Mouse (Mus musculus) testis, postnatal 10 days (tissue): ENCODE measurements around the gene Myo6.

Experiments used
- DNase-seq: peaks from one replicate; pipeline ENCODE4 v3.0.0; 2021; ENCODE audit warnings: low spot score

Myo6 gene

DNA sequence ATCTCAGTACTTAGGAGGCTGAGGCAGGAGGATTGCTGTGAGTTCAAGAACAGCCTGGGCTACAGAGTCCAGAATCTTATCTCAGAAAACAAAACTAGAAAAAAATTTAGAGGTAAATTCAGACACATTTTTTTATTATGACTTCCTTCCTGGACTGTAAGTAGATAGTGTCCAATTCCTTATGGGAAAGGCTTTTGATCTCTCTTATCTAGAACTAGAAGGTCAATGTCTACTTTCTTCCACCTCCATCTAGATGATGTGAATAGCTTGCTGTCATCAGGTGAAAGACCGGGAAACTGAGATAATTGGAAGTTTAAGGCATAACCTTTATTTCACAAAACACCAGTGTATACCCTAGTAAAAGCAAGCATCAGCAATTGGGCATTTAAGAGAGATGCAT, 16.9 kb downstream of the Myo6 start:
- no peak for DNase-seq

DNA sequence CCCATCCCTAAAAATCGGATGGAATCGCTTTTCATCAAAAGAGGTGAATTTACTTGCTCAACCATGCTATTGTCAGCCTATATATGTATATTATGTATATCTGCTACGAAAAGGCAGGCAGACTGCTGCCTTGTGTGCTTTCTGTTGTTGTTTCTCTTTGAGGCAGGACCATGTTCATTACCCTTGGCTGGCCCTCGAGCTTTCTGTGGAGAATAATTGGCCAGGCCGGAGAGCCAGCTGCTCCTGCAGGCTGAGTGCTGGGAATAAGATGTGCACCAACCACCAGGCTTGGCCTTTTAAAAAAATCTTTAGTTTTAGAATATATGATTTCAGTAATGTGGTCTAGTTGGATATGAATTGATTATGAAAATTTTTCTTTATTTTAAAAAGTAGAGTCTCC, 19.3 kb downstream of the Myo6 start:
- no peak for DNase-seq

DNA sequence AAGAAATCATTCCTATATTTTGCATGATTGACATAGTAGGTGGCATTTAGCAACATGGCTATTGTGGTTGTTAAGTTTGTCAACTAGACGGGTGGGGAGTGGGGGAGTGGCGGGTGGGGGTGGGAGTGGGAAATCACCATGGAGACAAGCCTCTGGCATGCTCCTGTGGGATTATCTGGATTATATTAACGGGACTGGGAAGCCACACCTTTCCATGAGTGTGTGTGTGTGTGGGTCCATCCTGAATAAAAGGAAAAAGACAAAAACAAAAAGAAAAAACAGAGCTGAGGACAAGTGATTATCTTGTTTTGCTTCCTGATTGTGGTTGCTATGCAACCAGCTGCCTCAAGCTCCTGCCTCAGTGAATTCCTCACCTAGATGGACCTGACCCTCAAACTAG, 20.9 kb downstream of the Myo6 start:
- no peak for DNase-seq

DNA sequence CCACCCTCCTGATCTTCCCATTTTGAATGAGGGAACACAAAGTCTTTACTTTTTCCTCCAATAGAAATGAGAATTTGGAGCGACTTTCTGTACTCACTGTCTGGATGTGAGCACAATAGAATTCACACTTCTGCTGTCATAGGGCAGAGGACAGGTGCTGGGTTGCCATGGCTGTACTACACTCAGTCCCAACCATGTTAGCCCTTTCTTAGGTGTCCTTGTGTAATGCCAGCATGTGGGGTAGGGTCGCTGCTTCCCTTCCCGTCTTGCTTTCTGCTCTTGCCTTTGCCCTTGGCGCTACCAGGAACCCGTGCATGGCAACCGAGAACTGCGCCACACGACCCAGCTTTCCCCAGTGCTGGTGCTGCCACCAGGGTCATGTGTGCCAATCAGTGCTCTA, 21.9 kb downstream of the Myo6 start:
- DNase-seq, result no peak

DNA sequence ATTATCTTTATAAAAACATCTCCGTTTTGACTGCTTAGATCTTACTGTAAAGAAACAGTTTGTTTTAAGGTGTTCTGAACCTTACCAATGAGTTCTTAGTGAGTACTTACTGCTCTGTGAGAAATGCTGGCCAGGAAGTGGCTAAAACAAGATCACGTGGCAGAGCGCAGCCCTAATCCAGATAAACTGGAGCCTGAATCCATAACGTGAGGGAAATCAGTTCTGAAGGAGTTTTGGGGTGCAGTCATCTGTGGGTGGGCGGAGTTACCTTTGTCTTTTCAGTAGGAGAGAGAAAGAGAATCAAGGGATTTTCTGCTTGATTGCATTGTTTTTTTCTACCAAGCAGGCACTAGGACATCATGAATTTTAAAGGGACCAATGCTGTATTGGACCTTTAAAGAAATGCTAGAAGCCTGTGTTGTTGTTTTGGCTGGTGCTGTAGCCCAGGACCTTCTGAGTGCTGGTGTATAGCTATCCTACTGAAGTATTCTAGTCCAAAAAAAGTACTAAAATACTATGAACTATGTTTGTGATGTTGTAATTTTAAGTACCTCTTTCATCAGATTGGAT, 23.6 kb downstream of the Myo6 start:
- DNase-seq, result no peak

DNA sequence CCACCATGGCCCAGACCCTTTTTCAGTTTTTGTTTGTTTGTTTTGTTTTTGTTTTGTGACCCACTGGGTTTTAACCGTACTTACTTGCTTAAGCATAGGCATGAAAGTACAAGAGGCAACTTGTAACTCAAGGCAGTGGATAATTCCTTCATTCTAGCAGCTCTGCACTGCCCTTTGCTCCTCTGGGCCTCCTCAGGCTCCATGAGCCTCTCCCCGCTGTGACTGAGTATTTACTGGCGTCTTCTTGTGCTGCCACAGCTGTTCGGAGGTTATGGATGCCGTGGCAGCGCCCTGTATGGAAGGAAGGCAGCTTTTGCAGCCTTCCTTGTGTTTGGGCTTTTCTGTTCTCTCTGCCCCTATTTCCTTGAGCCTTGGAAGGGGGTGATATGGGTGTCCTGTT, 26.4 kb downstream of the Myo6 start:
- no peak for DNase-seq

DNA sequence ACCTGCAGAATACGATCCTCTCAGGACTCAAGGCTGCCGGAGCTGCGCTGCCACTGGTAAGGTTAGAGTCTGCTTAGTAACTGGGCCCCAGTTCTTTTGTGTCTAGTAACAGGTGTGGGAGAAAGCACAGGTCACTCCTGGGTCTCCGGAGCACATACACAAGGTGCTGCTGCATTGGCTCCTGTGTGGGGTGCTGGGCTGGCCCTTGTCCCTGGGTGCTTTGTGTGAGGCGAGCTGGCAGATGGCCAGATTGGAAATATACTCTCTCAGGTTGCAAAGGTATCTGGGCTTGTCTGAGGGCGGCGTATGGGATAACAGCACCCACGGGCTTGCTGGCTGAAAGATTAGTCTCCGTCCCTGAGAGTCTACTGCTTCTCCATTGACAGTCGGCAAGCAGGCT, 27.5 kb downstream of the Myo6 start:
- DNase-seq, result peak; percentile 51

DNA sequence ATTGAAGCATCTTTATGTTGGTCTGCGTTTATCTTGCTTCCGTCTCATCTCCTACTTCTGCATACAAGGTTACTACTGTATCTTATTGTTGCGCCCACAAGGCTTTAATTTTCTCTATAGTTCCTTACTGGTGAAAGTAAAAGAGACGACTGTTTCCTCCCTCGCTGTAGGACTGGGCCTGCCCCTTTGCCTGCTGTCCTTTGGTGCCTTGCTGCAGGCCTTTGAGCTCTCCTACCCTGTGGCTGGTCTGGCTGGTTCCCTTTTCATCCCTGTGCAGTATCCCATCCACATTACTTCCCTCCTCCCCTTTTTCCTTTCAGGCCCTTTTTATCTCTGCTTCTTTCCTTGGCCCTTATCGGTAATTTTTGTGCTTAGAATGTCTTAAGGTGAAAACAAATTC, 29.6 kb downstream of the Myo6 start:
- DNase-seq, result no peak

DNA sequence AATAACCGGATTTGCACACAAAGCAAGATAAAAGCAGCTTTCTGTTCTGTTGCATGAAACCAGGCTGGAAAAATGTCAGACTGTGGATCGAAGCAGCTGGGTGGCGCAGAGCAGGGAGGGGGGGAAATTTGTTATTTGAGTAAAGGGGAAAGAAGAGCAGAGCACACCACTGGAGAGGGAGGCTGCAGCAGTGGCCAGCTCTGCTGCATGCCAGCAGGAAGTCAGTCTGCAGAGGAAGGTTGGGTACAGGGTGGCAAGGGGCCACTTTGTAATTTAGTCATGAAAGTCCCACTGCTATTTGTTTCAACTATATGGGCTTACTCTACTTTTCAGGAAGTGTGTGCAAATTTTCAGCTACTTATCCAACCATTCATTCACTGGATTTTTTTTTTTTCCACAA, 31.3 kb downstream of the Myo6 start:
- DNase-seq, result no peak

DNA sequence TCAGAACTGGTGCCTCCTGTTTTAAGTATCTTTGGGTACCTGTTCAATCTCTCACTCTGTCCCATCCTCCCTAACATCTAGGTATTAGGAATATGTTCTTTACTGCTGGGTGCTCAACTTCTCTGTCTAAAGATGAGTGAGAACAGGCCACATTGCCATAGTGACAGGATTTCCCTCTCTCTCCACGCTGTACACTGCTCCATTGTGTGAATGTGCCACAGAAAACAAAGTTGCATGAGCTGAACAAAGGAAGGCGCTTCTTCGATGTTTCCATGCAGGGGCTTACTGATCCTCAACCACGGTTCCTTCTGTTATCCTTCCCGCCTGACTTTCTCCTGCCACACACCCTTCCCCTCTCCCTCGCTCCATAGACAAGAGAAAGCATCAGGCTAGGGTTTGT, 32.4 kb downstream of the Myo6 start:
- no peak for DNase-seq

DNA sequence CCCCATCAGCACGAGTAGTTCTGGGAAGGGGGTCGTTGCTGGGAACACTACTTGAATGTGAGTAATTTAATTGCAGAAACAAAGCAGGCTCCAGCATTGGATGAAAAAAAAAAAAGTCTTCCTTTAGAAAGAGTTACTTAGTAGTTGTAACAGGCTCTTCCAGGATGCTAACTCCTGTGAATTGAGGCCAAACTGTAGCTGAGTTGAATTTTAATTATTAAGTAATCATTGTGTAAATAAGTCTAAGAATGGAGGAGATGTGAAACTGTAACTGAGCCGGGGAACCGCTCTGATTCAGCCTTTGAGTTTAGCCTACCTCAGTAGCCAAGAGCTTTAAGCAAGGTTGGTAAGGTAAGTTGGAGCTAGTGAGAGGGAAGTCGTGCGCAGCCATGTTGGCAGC, 36.0 kb downstream of the Myo6 start:
- no peak for DNase-seq

DNA sequence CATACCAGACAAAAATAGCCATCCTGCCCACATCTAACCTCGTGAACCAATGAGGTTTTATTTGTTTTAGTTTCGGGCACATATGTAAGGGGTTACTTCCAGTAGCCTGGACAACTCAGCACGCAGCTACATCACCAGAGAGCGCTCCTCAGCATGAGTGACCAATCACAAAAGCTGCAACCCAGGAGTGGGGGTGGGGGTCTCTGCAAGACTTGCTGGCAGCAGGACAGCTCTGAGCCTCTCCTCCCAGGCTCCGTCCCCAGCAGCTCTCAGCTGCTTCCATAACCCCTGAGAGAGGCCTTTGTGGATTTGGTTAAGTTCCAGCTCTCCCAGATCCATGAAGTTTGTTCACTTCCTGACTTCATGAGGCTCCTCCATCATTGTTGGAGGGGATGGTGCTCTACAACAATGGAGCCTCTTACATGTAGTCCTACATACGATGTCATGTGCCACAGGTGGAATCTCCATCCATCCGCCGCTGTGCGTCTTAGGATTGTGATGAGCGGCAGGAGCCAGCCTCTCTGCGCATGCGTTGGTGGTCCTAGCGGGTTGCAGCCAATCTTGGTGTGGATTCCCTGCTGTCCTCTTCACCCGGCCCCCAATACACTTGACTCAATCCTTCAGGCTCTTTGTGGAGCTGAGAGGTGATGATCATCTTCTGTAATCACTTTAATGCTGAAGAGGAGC, 37.7 kb downstream of the Myo6 start:
- DNase-seq, result no peak

DNA sequence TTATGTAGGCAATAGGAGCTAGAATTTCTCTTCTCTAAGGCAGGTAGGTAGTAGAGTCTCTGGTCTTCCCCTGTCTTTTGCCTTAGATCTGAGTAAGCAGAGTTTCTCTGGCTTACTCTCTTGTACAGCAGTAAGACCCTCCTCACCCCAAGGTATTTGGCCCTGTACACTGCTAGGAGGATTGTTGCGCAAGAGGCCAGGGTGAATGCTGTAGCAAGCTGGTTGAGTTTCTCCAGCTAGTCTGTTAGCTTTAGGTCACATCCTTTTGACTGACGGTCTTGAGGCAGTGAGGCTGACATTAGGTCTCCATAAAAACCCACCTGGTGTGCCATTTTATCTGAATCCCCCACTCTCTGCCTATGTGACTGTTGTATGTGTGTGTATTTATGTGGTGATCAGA, 43.9 kb downstream of the Myo6 start:
- DNase-seq, result no peak

DNA sequence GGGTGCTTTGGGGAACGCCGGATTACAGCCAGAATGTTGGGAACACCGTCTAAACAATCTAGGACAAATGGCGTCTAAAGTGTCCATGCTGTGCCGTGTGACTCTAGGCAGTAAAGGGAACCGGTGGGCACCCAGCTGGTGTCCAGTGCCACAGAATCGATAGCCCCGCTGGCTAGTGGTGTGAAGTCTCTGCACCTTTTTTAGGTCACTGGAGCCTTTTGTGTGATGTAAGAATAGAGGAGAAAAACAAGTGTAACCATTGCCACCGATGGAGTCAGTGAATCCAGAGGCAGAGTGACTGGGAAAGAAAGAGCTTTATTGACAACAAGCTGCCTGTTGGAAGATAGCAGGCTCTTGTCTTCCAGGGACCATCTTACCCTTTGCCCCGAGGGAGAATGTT, 44.6 kb downstream of the Myo6 start:
- no peak for DNase-seq

DNA sequence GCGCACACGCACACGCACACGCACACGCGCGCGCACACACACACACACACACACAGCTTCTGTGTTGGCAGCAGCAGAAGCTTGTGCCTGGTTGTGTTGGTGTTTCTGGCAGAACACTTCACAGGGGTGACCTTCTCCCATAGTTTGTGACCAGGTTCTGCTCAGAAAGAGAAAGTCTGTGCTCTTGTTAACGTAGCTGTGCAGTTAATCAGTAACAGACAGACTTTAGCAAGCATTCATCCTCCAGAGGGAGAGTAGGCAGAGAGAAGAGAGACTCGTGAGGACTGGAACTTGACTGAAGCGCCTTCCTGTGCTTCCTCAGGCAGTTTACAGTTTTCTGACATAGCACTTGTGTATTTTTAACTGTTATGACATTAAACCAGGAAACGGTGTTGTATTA, 45.3 kb downstream of the Myo6 start:
- no peak for DNase-seq

DNA sequence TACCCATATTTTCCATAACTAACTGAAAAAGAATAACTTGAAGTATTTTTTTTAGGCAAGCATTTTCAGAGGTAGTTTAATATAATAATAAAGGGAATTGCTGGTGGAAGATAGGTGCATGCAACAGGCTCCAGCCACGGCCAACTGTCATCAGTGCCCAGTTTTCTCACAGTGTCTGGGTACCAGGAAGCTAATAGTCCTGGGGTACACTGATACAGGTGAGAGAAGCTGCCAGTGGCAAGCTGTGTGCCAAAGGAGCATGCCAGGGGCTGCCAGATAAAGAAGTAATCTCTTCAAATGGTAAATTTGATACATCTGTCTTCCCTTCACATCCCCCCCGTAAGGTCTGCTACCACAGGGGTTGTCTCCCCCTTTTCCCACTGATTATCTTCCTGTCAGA, 48.6 kb downstream of the Myo6 start:
- no peak for DNase-seq

DNA sequence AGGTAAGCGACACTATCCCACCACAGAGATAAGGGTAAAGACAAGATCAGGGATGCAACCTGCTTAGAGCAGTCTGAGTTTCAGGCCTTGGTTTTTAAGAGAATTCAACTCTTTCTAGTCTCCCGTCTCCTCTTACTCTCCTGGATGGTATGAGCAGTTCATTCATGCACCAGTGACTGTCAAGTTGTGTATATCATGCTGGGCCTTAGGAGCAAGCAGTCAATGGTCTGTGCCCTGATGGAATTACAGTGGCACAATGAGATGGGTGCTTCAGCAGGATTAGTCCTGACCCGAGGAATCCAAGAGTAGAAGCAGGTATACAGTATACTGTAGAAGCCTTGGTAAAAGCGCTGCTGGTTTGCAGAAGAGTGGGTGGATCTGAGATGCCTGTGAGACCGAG, 50.7 kb downstream of the Myo6 start:
- DNase-seq, result no peak

DNA sequence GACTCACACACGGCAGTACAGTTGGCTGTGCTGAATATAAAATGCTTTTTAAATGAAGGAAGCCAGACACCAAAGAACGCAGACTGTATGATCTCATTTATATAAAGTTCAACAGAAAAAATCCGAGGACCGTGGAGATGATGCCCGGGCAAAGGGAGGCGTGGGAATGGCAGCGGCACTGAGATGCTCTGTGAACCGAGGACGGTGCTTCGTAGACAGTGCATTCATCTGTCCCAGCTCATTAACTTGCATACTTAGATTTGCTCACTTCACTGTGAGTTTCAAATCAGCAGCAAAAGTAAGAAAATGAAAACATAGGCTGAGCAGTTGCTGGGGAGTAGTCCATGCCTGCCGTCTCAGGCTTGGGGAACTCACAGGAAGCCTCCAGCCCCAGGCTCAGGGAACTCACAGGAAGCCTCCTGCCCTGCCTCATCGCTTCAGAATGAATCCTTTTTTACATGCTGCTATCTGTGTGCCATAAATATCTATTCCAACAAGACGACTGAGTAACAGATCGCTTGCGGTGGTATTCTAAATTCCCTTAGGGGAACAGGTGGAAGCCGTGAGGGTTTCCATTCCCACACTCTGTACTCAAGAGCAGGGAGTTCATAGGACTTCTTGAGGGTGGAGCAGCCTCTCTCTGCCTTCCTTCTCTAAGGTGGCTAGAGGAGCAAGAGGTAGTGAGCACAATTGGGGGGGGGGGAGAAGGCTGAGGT, 52.1 kb downstream of the Myo6 start:
- DNase-seq, result no peak

DNA sequence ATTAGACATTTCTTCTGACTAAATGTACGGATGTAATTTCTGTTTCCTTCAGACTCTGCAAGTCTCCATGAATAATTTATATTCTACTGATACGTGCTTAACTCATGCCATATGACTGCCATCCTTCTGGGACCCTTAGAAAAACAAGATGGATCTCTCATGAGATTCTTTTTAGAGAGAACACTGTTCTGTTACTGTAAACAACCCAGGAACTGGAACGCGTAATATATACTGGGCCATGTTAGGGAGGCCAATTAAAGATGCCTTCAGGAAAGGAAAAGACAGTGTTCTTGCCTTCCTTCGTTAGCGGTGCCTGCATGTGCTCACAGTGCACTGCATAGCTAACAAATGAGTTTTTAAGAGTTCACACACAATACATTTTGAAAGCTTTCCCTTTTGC, 53.9 kb downstream of the Myo6 start:
- no peak for DNase-seq

DNA sequence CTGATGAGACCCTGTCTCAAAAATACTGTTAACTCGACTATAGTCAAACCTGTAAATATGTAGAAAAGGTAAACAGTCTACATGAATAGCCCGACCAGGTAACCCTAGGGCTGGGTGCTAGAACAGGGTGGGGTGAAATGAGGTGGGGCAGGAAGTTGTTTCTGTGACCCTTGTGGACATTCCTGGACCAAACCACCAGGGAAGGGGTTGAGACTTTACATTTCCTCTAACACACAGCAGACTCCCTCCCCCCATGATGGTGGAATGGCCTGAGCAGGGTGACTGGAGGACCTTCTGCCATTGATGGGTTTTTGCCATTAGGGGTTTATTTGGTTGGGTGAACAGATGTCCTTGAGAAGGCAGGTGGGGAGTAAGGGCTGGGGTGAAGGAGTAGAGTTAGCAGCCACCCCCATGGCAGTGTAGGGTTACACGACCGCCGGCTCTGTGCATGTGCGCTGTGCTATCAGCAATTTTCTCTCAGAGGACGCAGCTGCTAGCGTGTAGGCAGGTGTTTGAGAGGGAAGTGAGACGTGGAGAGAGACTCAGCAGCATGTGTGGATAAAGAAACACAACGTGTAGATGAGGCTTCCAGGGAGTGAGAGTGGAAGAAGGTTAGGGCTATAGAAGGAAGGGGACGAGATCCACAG, 59.3 kb downstream of the Myo6 start:
- no peak for DNase-seq

DNA sequence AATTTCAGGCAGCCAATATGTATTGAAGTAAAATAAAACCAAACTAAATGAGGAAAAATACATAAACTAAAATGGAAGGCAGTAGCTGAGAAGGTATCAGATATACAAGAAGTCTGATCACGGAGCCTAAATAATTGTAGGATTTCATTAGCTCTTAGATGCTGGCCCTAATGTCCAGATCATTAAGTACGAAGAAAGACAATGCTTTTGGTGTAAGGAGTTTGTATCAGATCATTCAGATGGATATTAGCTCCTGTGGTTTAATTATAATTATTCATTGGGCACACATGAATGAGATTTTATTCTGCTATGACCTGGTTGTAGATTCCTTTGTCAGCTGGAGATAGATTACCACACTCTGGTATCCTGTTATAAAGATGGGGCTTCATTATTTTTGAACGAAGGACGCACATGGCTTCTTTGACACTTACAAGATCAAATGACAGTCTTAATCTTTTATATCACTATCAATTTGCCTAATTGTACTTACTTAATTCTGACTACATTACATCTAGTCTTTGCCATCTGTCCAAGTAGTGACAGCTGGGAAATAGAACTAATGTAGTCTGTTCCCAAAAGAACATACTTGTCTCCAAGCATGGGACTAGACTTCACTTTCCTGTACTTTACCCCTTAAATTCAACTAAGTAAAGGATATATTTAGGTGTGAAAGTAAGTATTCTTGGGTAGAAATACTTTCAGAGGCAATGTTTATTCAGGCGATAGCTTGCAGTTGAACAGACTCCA, 61.9 kb downstream of the Myo6 start:
- DNase-seq, result no peak

DNA sequence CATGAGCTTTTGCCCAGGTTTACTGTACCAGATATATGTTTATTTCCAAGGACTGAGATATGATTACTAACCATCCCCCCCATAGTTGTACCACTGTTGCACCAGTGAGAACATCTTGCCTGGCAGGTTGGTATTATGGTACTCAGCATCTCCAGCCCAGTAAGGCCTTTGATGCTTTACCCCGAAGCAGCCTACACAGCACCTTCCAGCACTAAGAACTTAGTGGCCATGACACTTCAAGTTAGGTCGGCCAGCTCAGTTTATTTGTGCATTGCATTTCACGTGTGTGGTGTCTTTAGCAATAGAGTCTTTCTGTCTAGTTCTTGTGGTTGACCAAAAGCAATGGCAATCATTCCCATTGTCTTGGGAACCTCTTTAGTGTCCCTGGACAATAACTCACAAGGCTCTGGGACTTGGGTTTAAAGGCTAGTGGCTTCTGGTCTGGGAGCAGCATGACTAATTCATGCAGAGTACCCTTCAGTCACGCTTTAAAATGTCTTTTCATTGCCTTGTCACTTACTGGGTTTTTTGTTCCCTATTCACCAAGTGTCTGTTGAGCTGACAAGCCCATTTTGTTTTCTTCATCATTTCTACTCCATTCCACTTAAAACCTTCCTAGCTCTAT, 69.1 kb downstream of the Myo6 start:
- no peak for DNase-seq
